Mouse (Mus musculus) limb, embryonic 15.5 days (tissue): ENCODE data around the gene Disc1. TPM values are rescaled to one million over a fixed set of nuclear protein-coding genes. Genes with fewer than 3 reads are reported as not detected.

Source experiments
- ATAC-seq: fragments of 200-750 bp; cut with Nextera tagmentation; 2 replicates; pipeline ENCODE4 v1.8.0; 2017; ENCODE audit warnings: low read depth, moderate TSS enrichment; ENCODE audit not compliant: insufficient number of reproducible peaks, low FRiP score, low TSS enrichment
- H3K27ac ChIP-seq: fragments of 300-500 bp; sonication (generic); 2 replicates; pipeline ENCODE4 v1.5.1; 2015; ENCODE audit warnings: moderate library complexity, mild to moderate bottlenecking, inconsistent platforms
- H3K27me3 ChIP-seq: fragments of 300-500 bp; sonication (generic); 2 replicates; pipeline ENCODE4 v1.6.1; 2015; ENCODE audit warnings: inconsistent platforms
- H3K36me3 ChIP-seq: fragments of 300-500 bp; sonication (generic); 2 replicates; pipeline ENCODE4 v1.6.1; 2015; ENCODE audit warnings: inconsistent platforms
- H3K4me1 ChIP-seq: fragments of 300-500 bp; sonication (generic); 2 replicates; pipeline ENCODE4 v1.6.1; 2015; ENCODE audit warnings: inconsistent platforms
- H3K4me2 ChIP-seq: fragments of 300-500 bp; sonication (generic); 2 replicates; pipeline ENCODE4 v1.6.1; 2015; ENCODE audit warnings: mild to moderate bottlenecking, inconsistent platforms
- H3K4me3 ChIP-seq: fragments of 300-500 bp; sonication (generic); 2 replicates; pipeline ENCODE4 v1.5.1; 2015; ENCODE audit warnings: mild to moderate bottlenecking, inconsistent platforms
- H3K9ac ChIP-seq: fragments of 300-500 bp; sonication (generic); 2 replicates; pipeline ENCODE4 v1.6.1; 2015; ENCODE audit warnings: inconsistent platforms
- H3K9me3 ChIP-seq: fragments of 300-500 bp; sonication (generic); 2 replicates; pipeline ENCODE4 v1.6.1; 2016; ENCODE audit warnings: inconsistent platforms
- WGBS: fragments of 180-500 bp; shearing (Covaris S2); methylation state at CpG from one replicate; pipeline ENCODE4 v1.1.7; 2015; 5-methylcytosine and 5-hydroxymethylcytosine counted together
- polyA plus RNA-seq: library from polyadenylated mRNA; unstranded; fragments of >200 nt; fragmentation: Nextera tagmentation; extraction: Ambion mirVana; gene quantifications from 2 replicates; pipeline ENCODE4 v1.2.1, GENCODE M21; 2015

The Disc1 gene
- polyA plus RNA-seq, 1 experiment from 2014 or later: 2.3 TPM

DNA sequence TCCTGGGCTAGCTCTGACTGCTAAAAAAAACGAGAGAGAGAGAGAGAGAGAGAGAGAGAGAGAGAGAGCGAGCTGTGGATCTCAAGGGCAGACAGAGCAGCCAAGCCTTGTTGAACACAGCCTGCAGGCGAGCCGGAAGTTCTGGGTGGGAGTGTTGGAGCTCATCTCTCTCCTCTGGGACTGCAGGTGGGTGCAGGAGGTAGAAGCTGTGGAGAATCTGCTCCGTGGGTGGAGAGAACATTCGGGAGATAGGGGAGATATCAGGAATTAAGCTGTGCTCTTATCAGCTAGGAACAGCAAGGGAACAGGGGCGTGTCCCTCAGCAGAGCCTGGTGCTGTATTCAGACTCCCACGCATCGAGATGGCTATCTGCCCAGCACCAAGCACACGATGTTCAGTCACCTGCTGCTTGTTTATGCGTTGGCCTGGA is 79.7 kb downstream of the Disc1 start:
- peaks cover 16% of the 10 kb centered on the region; the same call in 1 of the 2 replicates for H3K27me3 ChIP-seq
- 0 out of 2 replicates have a peak, but pooled peaks cover 11% of the 10 kb centered on the region for H3K4me1 ChIP-seq
- no peak overlapping the region for H3K27ac ChIP-seq
- no peak overlapping the region for H3K4me3 ChIP-seq
- ATAC-seq: no peak
- H3K9me3 ChIP-seq: no peaks in the 10 kb centered on the region
- no peak overlapping the region for H3K4me2 ChIP-seq
- H3K9ac ChIP-seq: no peak overlapping the region
- WGBS: 68% methylated on average over 11 of the region's 11 CpGs
- no peaks in the 10 kb centered on the region for H3K36me3 ChIP-seq

DNA sequence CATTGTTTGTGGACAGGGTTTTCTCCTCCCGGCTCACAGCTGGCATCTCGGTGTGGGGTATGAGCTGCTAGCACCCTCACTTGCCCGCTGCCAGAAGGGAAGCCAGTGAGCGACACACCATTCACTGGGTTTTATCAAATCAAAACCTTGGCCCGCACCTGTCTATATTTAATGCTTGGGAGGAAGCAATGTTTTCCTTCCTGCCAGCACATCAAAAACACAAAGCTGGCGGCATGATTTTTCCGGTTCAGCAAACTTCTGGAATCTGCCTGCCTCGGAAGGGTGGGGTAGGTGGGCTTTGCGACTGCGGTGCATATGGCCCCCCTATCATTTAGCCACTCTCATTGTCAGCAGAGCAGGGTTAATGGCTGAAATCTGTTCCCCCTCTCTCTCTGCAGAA is 80.9 kb downstream of the Disc1 start:
- no peak for ATAC-seq
- H3K4me2 ChIP-seq: no peak overlapping the region
- 58% methylated on average over 10 of the region's 10 CpGs for WGBS

DNA sequence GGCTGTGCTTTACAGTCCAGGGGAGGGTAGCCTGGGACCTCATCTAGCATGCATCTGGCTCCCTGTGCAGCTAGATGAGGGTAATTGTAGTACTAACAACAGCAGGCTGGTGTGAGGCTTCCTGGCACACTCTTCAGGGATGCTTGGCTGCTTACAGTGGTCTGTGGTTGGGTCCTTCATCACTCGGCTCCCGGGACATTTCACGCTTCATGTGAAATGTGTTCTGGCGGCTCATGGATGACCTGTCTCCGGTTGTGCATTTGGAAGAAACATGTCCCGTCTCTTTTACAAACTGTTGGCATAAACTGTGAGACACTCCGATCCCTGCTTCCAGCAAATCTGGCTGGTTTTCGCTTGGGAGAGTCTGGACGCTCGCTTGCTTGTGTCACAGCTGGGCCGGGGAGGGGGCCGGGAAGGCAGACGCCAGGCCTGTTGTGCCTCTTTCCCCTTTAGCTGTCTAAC is 85.7 kb downstream of the Disc1 start:
- peaks cover 15% of the 10 kb centered on the region; the same call in 1 of the 2 replicates for H3K27me3 ChIP-seq
- 46% methylated on average over 13 of the region's 13 CpGs for WGBS
- H3K36me3 ChIP-seq: no peaks in the 10 kb centered on the region
- ATAC-seq: no peak
- no peak overlapping the region for H3K27ac ChIP-seq
- no peaks in the 10 kb centered on the region for H3K9me3 ChIP-seq
- H3K4me2 ChIP-seq: no peak overlapping the region
- peaks cover 10% of the 10 kb centered on the region for H3K4me1 ChIP-seq
- no peak overlapping the region for H3K4me3 ChIP-seq
- no peak overlapping the region for H3K9ac ChIP-seq

More for the DNA sequence above, 80.9 kb downstream of the Disc1 start:
- no peak overlapping the region for H3K4me3 ChIP-seq
- H3K27ac ChIP-seq: no peak overlapping the region
- no peaks in the 10 kb centered on the region for H3K36me3 ChIP-seq
- no peaks in the 10 kb centered on the region for H3K9me3 ChIP-seq
- H3K27me3 ChIP-seq: peaks cover 16% of the 10 kb centered on the region; the same call in 1 of the 2 replicates
- no peak overlapping the region for H3K9ac ChIP-seq
- peaks cover 17% of the 10 kb centered on the region for H3K4me1 ChIP-seq

DNA sequence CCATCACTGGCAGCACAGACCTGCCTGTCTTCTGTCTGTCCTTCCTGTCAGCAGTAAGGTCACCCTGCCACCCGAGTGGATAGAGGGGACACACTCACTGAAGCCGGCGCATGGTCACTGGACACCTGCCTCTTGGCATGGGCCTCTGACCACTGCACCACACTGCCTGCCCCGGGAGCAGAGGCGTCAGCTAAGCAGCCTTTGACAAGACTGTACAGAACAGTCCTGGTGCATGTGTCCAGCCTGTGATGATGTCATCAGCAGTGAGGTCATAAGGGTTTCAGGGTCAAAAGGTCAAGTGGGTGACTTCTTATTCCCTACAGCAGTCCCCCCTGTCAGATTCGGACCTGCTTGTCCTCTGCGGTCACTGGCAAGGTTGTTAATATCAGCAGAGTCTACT is 87.0 kb downstream of the Disc1 start:
- no peak overlapping the region for H3K4me3 ChIP-seq
- no peak for ATAC-seq
- H3K27ac ChIP-seq: no peak overlapping the region
- no peak overlapping the region for H3K9ac ChIP-seq
- WGBS: 74% methylated on average over 7 of the region's 7 CpGs
- H3K4me2 ChIP-seq: no peak overlapping the region
- H3K27me3 ChIP-seq: peaks cover 3% of the 10 kb centered on the region; the same call in 1 of the 2 replicates
- no peaks in the 10 kb centered on the region for H3K9me3 ChIP-seq
- H3K36me3 ChIP-seq: no peaks in the 10 kb centered on the region
- H3K4me1 ChIP-seq: peaks cover 8% of the 10 kb centered on the region

DNA sequence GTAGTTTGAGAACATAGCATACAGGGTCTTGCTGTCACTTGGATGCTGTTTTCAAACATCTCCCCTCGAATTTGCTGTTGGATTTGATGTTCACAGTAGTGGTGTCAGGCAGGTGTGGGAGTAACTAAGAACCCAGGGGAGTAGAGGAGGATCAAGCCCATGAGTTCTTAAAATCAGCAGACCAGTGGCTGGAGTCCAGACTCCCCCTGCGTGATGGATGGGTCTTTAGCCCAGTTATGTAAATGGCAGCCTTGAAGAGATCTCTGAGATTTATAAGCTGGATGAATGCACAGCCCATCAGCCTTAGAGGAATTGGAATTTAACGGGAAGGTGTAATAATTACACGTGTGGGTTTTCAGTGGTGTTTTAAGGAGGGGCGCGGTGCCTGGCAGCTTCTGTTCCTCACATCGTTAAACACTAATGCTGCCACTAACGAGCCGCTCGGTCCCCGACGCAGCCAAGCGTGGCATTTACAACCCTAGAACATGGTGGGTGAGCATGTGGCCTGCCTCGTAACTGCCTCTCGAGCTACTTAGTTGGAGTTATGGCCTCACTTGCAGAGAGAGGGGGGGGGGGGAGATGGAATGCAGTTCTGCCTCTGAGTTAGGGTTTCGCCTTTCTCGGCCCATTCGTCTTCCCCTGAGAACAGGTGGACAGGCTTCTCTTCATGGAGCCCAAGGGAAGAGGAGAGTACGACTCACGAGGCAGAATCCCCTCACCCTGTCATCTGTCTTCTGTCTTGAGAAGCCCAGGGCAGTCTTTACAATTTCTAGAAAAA is 103.1 kb downstream of the Disc1 start:
- Histone ChIP-seq H3K4me3 (no peak overlapping the region), H3K36me3 (no peaks in the 10 kb centered on the region), H3K9me3 (no peaks in the 10 kb centered on the region), H3K4me1 (peaks cover 15% of the 10 kb centered on the region), H3K4me2 (no peak overlapping the region), H3K27me3 (peaks cover 48% of the 10 kb centered on the region), H3K9ac (no peak overlapping the region), H3K27ac (no peak overlapping the region)
- 17% methylated on average over 20 of the region's 20 CpGs for WGBS
- ATAC-seq: peak; percentile 77; the same call in 1 of the 2 replicates

DNA sequence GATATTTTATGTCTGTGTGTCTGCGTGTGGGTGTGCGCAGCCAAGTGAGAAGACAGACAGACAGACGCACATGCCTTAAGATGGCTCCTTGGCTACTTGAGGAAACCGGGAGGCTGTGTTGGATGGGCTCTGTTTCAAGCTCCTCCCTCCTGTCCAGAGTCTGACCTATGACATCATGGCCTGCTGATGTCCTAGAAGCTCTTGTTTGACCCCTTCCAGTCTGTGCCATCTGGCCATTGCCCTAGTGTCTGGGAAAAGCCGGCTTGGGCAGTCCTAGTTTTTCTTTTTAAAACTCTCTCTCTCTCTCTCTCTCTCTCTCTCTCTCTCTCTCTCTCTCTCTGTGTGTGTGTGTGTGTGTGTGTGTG is 103.6 kb downstream of the Disc1 start:
- 45% methylated on average over 5 of the region's 5 CpGs for WGBS
- no peak overlapping the region for H3K9ac ChIP-seq
- H3K9me3 ChIP-seq: no peaks in the 10 kb centered on the region
- no peak for ATAC-seq
- peaks cover 15% of the 10 kb centered on the region for H3K4me1 ChIP-seq
- H3K4me3 ChIP-seq: no peak overlapping the region
- no peak overlapping the region for H3K4me2 ChIP-seq
- no peaks in the 10 kb centered on the region for H3K36me3 ChIP-seq
- peaks cover 48% of the 10 kb centered on the region for H3K27me3 ChIP-seq
- H3K27ac ChIP-seq: no peak overlapping the region

DNA sequence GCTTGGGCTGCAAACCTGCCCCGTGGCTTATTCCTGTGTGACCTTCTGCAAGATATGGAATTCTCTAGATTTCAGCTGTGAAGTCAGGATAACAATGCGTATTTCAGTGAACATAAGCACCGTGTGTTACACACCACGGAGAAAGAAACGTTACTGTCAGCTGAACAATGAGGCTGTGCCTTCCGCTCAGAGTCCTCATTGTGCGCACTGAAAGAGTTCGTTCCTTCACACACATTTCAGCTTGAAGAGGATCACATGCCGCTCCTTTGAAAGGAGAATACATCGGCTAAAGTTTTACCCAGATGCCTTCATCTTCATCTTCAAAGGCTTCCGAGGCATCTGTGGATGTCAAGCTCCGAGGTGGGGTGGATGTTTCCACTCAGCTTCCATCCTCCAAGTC is 105.4 kb downstream of the Disc1 start:
- Histone ChIP-seq H3K9me3 (no peaks in the 10 kb centered on the region), H3K4me2 (no peak overlapping the region), H3K4me3 (no peak overlapping the region), H3K27me3 (peaks cover 53% of the 10 kb centered on the region), H3K27ac (no peak overlapping the region), H3K9ac (no peak overlapping the region), H3K4me1 (peaks cover 11% of the 10 kb centered on the region), H3K36me3 (no peaks in the 10 kb centered on the region)
- no peak for ATAC-seq
- 80% methylated on average over 12 of the region's 12 CpGs for WGBS

DNA sequence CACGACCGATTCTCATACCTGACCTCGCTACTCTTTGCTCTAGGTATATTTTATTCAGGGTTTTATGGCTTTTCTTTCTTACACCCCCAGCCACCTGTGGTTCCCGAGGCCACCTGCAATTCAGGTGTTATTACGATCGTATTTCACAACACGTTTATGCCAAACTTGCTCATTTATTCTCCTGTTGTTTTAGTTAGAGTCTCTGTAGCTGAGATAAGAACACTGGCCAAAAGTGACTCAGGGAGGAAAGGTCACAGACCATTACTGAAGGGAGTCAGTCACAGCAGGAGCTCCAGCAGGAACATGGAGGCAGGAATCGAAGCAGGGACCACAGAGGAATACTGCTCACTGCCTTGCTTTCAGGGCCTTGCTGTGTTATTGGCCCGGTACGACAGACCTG is 109.5 kb downstream of the Disc1 start:
- ATAC-seq: no peak
- 43% methylated on average over 10 of the region's 10 CpGs for WGBS
- no peak overlapping the region for H3K4me2 ChIP-seq
- no peak overlapping the region for H3K9ac ChIP-seq
- no peaks in the 10 kb centered on the region for H3K4me1 ChIP-seq
- H3K36me3 ChIP-seq: no peaks in the 10 kb centered on the region
- no peaks in the 10 kb centered on the region for H3K9me3 ChIP-seq
- H3K4me3 ChIP-seq: no peak overlapping the region
- no peak overlapping the region for H3K27ac ChIP-seq
- H3K27me3 ChIP-seq: peaks cover 35% of the 10 kb centered on the region

DNA sequence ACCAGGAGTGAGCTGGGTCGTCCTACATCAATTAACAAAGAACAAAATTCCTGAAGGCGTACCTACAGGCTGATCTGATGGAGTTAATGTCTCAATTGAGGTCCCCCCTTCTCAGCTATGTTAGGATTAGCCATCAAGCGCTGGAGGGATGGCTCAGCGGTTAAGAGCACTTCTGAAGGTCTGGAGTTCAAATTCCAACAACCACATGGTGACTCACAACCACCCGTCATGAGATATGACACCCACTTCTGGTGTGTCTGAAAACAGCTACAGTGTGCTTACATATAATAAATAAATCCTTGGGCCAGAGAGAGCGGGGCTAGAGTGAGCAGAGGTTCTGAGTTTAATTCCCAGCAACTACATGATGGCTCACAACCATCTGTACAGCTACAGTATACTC is 109.9 kb downstream of the Disc1 start:
- H3K4me3 ChIP-seq: no peak overlapping the region
- no peaks in the 10 kb centered on the region for H3K9me3 ChIP-seq
- H3K36me3 ChIP-seq: no peaks in the 10 kb centered on the region
- H3K4me2 ChIP-seq: no peak overlapping the region
- H3K27ac ChIP-seq: no peak overlapping the region
- H3K4me1 ChIP-seq: no peaks in the 10 kb centered on the region
- no peak for ATAC-seq
- H3K9ac ChIP-seq: no peak overlapping the region
- 74% methylated on average over 6 of the region's 6 CpGs for WGBS
- H3K27me3 ChIP-seq: peaks cover 31% of the 10 kb centered on the region

DNA sequence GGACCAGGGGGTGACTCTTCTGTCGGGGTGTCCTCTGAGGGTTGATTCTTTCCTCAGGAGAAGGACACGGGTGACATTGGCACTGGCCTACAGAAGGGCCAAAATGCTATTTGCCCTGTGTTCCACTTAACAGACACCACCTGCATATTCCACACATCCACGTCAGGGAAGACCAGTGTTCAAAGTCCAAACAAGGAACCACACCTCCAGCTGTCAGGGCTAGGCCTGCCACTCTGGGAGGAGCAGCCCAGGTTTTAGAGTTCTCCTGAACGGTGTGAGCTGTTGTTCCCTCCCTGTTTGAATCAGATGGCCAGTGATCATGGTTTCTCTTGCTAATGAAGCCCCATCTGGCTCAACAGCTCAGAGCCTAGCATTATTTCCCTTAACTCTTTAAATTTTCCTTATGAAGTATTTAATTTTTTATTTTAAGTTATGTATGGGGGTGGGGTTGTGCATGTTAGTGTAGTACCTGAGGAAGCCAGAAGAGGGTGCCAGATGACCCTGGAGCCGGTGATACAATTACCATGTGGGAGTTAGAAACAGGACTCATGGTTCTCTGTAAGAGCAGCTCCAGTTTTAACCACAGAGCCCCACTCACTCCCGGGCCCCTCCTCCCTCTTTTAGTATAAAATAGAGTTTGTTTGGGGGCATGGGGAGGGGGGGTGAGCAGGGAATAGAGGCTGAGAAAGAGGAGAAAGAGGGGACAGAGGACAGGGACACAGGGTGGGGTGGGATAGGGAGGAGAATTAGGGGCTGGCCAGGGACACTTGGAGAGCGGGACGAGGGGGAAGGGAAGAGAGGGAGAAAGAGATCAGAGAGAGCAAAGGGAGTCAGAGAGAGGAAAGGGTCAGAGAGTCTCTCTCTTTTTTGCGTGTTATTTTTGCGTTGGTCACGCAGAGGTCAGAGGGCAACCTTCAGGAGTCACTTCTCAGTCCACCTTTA is 111.8 kb downstream of the Disc1 start:
- WGBS: 69% methylated on average over 11 of the region's 11 CpGs
- Histone ChIP-seq H3K9me3 (no peaks in the 10 kb centered on the region), H3K36me3 (no peaks in the 10 kb centered on the region), H3K27ac (no peak overlapping the region), H3K4me2 (no peak overlapping the region), H3K9ac (no peak overlapping the region), H3K4me1 (no peaks in the 10 kb centered on the region), H3K4me3 (no peak overlapping the region), H3K27me3 (peaks cover 13% of the 10 kb centered on the region)
- no peak for ATAC-seq

DNA sequence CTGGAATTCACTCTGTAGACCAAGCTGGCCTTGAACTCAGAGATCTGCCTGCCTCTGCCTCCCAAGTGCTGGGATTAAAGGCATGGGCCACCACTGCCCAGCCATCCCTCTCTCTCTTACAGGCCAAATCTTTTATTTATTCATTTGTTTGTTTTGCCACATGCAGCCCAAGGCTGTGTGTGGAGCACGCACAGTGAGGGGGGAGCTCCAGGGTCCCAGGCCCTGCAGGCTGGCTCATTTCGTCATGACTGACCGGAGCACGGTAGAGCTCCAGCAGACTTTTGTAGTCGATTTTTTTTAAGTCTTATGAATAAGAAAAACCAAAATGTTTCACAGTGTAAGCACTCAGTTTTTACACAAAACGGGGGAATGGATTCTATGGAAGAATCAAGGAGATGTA is 112.5 kb downstream of the Disc1 start:
- Histone ChIP-seq H3K9me3 (no peaks in the 10 kb centered on the region), H3K27ac (no peak overlapping the region), H3K9ac (no peak overlapping the region), H3K27me3 (peaks cover 8% of the 10 kb centered on the region; the same call in 1 of the 2 replicates), H3K36me3 (no peaks in the 10 kb centered on the region), H3K4me2 (no peak overlapping the region), H3K4me1 (no peaks in the 10 kb centered on the region), H3K4me3 (no peak overlapping the region)
- ATAC-seq: no peak
- 81% methylated on average over 6 of the region's 6 CpGs for WGBS

DNA sequence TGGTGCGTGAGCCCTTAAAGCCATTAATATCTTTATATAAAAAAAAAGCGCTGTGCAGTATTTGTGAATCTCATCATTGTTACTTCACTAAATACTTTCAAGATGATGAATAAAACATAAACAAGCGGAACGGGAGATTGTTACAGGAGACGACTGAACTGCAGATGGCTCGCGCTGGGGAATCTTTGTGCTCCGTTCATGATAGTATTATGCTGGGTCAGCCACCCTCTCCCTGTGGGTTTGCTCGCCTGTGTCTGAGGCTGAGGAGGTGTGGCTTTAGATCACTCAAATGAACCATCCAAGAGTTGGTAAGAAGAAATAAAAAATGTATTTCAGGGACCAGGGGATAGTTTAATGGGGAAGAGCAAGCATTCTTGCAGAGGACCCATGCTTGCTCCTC is 113.0 kb downstream of the Disc1 start:
- whole genome bisulfite sequencing: 80% methylated on average over 9 of the region's 9 CpGs
- Histone ChIP-seq H3K27ac (no peak overlapping the region), H3K27me3 (peaks cover 7% of the 10 kb centered on the region; the same call in 1 of the 2 replicates), H3K9ac (no peak overlapping the region), H3K9me3 (no peaks in the 10 kb centered on the region), H3K4me2 (no peak overlapping the region), H3K4me3 (no peak overlapping the region), H3K36me3 (no peaks in the 10 kb centered on the region), H3K4me1 (no peaks in the 10 kb centered on the region)
- ATAC-seq: no peak
